Mouse (Mus musculus): ENCODE measurements around the gene Tnks2. TPM values are rescaled to one million over a fixed set of nuclear protein-coding genes. Genes with fewer than 3 reads are reported as not detected.
A peak's percentile ranks its signal among the peaks of the same experiment; 100 is the strongest.

Tnks2 gene
- polyA plus RNA-seq, 1 experiment: 60.7 TPM

- no peak overlapping the region for H3K27ac ChIP-seq (ENCODE audit: insufficient read depth, low read length)
- H3K4me1 ChIP-seq (ENCODE audit: control insufficient read depth, insufficient read depth, low read length): no peaks in the 10 kb centered on the region
- TF ChIP-seq CTCF (IDR thresholded peaks at IDR 0.05; ENCODE audit: extremely low read depth, insufficient read depth, low read length) (peak; percentile 34; the same call in 1 of the 2 replicates), POLR2A (IDR thresholded peaks at IDR 0.05; ENCODE audit: extremely low read depth, insufficient read depth, low read length) (no peak)
- no peak overlapping the region for H3K4me3 ChIP-seq (ENCODE audit: insufficient read depth, low read length)
Observed at GRCm38 (mm10) chr19:36886316-36886715, 52.3 kb downstream of the Tnks2 start.

- Histone ChIP-seq H3K27ac (ENCODE audit: insufficient read depth, low read length) (no peak overlapping the region), H3K4me1 (ENCODE audit: control insufficient read depth, insufficient read depth, low read length) (no peaks in the 10 kb centered on the region; the same call in 1 of the 2 replicates), H3K4me3 (ENCODE audit: insufficient read depth, low read length) (no peak overlapping the region)
- TF ChIP-seq POLR2A (IDR thresholded peaks at IDR 0.05; ENCODE audit: extremely low read depth, insufficient read depth, low read length): no peak
Observed at GRCm38 (mm10) chr19:36887706-36888105, 53.7 kb downstream of the Tnks2 start.

- TF ChIP-seq CTCF (IDR thresholded peaks at IDR 0.05; ENCODE audit: extremely low read depth, insufficient read depth, low read length) (no peak), POLR2A (IDR thresholded peaks at IDR 0.05; ENCODE audit: extremely low read depth, insufficient read depth, low read length) (no peak)
- Histone ChIP-seq H3K27ac (ENCODE audit: insufficient read depth, low read length) (no peak overlapping the region), H3K4me1 (ENCODE audit: control insufficient read depth, insufficient read depth, low read length) (peaks cover 1% of the 10 kb centered on the region; the same call in 1 of the 2 replicates), H3K4me3 (ENCODE audit: insufficient read depth, low read length) (no peak overlapping the region)
Observed at GRCm38 (mm10) chr19:36891746-36892145, 57.7 kb downstream of the Tnks2 start.

GRCm38 (mm10) chr19:36896791-36897569 lies 62.9 kb downstream of the Tnks2 start:
- Histone ChIP-seq H3K4me1 (ENCODE audit: control insufficient read depth, insufficient read depth, low read length) (peaks cover 1% of the 10 kb centered on the region; the same call in 1 of the 2 replicates), H3K4me3 (ENCODE audit: insufficient read depth, low read length) (no peak overlapping the region), H3K27ac (ENCODE audit: insufficient read depth, low read length) (no peak overlapping the region)
- no peak for TF ChIP-seq CTCF (IDR thresholded peaks at IDR 0.05; ENCODE audit: extremely low read depth, insufficient read depth, low read length)
- no peak for TF ChIP-seq POLR2A (IDR thresholded peaks at IDR 0.05; ENCODE audit: extremely low read depth, insufficient read depth, low read length)

- Histone ChIP-seq H3K27ac (ENCODE audit: insufficient read depth, low read length) (no peak overlapping the region), H3K4me1 (ENCODE audit: control insufficient read depth, insufficient read depth, low read length) (peaks cover 1% of the 10 kb centered on the region; the same call in 1 of the 2 replicates), H3K4me3 (ENCODE audit: insufficient read depth, low read length) (no peak overlapping the region)
- TF ChIP-seq CTCF (IDR thresholded peaks at IDR 0.05; ENCODE audit: extremely low read depth, insufficient read depth, low read length): peak; percentile 53
- TF ChIP-seq POLR2A (IDR thresholded peaks at IDR 0.05; ENCODE audit: extremely low read depth, insufficient read depth, low read length): no peak
Observed at GRCm38 (mm10) chr19:36897778-36898177, 63.7 kb downstream of the Tnks2 start.

- no peaks in the 10 kb centered on the region; the same call in 1 of the 2 replicates for H3K4me1 ChIP-seq (ENCODE audit: control insufficient read depth, insufficient read depth, low read length)
- no peak overlapping the region for H3K27ac ChIP-seq (ENCODE audit: insufficient read depth, low read length)
- TF ChIP-seq POLR2A (IDR thresholded peaks at IDR 0.05; ENCODE audit: extremely low read depth, insufficient read depth, low read length) (no peak), CTCF (IDR thresholded peaks at IDR 0.05; ENCODE audit: extremely low read depth, insufficient read depth, low read length) (no peak)
- no peak overlapping the region; the same call in 1 of the 2 replicates for H3K4me3 ChIP-seq (ENCODE audit: insufficient read depth, low read length)
Observed at GRCm38 (mm10) chr19:36903377-36903776, 69.3 kb downstream of the Tnks2 start.

GRCm38 (mm10) chr19:36904211-36905007 lies 70.4 kb downstream of the Tnks2 start:
- H3K4me1 ChIP-seq (ENCODE audit: control insufficient read depth, insufficient read depth, low read length): no peaks in the 10 kb centered on the region; the same call in 1 of the 2 replicates
- TF ChIP-seq POLR2A (IDR thresholded peaks at IDR 0.05; ENCODE audit: extremely low read depth, insufficient read depth, low read length) (peak; percentile 33; the same call in 1 of the 2 replicates), CTCF (IDR thresholded peaks at IDR 0.05; ENCODE audit: extremely low read depth, insufficient read depth, low read length) (no peak)
- H3K4me3 ChIP-seq (ENCODE audit: insufficient read depth, low read length): peak overlapping the region; percentile 62
- H3K27ac ChIP-seq (ENCODE audit: insufficient read depth, low read length): no peak overlapping the region

- no peak overlapping the region for H3K27ac ChIP-seq (ENCODE audit: insufficient read depth, low read length)
- peaks cover 2% of the 10 kb centered on the region; the same call in 1 of the 2 replicates for H3K4me1 ChIP-seq (ENCODE audit: control insufficient read depth, insufficient read depth, low read length)
- no peak overlapping the region for H3K4me3 ChIP-seq (ENCODE audit: insufficient read depth, low read length)
- TF ChIP-seq POLR2A (IDR thresholded peaks at IDR 0.05; ENCODE audit: extremely low read depth, insufficient read depth, low read length) (no peak), CTCF (IDR thresholded peaks at IDR 0.05; ENCODE audit: extremely low read depth, insufficient read depth, low read length) (no peak)
Observed at GRCm38 (mm10) chr19:36909150-36909549, 75.1 kb downstream of the Tnks2 start.

GRCm38 (mm10) chr19:36909676-36910292 lies 75.8 kb downstream of the Tnks2 start:
- Histone ChIP-seq H3K4me1 (ENCODE audit: control insufficient read depth, insufficient read depth, low read length) (peaks cover 2% of the 10 kb centered on the region; the same call in 1 of the 2 replicates), H3K4me3 (ENCODE audit: insufficient read depth, low read length) (no peak overlapping the region), H3K27ac (ENCODE audit: insufficient read depth, low read length) (no peak overlapping the region)
- TF ChIP-seq POLR2A (IDR thresholded peaks at IDR 0.05; ENCODE audit: extremely low read depth, insufficient read depth, low read length) (no peak), CTCF (IDR thresholded peaks at IDR 0.05; ENCODE audit: extremely low read depth, insufficient read depth, low read length) (peak; percentile 55)

Measured in cortical plate, adult 2 months (tissue).